Mouse (Mus musculus) erythroblast, adult 5-6 weeks (primary cell): ENCODE measurements around the gene Rhbg. TPM values are rescaled to one million over a fixed set of nuclear protein-coding genes. Genes with fewer than 3 reads are reported as not detected.

Source experiments
- ATAC-seq: replicated peaks from 2 replicates; pipeline ENCODE4 v1.8.0; 2016; ENCODE audit warnings: moderate number of reproducible peaks, mild to moderate bottlenecking, moderate TSS enrichment, inconsistent platforms; ENCODE audit not compliant: poor library complexity, low FRiP score, severe bottlenecking
- total RNA-seq, 2 experiments: library from RNA; stranded (forward) in 1 of 2; stranded (reverse) in 1 of 2; fragments of 150-400 nt in 1 of 2; fragments of 200-764, 138-1000 nt in 1 of 2; gene quantifications; 2 replicates each; pipeline versions ENCODE4 v1.2.3 to v1.2.4; 2015 to 2017; ENCODE audit warnings: low replicate concordance in 2 of 2

Rhbg gene
- total RNA-seq, 2 experiments from 2014 or later: not detected

- ATAC-seq: no peak
Measured at GRCm38 (mm10) chr3:88231061-88231641, 23.4 kb downstream of the Rhbg start.

DNA sequence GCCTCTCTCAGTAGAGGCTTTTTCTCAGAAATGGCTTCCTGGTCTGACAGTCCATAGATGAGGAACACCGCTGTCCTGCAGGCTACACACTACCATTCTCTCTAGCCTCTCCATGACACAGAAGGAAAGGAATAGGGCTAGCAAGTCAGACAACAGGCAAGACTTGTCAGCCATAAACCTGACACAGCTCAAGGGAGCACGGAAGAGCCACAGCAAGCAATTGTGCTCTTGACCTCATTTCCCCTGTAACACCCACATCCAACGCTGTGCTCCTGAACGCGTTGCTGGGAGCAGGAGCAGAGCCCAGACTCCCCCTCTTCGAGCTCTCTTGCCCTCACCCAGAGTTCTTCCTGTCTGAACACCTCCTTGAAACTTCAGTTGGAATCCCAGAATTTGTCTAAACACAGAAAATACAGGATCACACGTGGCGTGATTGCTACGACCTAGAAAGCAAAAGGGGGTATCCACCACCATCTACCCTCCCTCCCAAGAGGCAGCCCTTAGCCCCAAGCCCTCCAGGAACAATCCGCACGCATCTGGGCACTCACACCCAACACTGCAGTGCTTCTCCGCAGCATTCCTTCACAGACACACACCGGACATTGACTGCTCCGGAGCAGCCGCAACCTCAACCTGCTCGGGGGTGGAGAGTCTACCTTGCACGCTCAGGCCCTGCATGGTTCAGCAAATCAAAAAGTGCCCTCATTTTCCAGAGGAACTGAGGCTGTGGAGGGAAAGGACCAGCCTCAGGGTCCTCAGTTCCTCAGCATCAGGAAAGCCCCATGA lies 24.1 kb downstream of the Rhbg start:
- no peak for ATAC-seq

GRCm38 (mm10) chr3:88229526-88229925 lies 25.0 kb downstream of the Rhbg start:
- ATAC-seq: no peak

- ATAC-seq: no peak
Measured at GRCm38 (mm10) chr3:88228906-88229305, 25.6 kb downstream of the Rhbg start.

DNA sequence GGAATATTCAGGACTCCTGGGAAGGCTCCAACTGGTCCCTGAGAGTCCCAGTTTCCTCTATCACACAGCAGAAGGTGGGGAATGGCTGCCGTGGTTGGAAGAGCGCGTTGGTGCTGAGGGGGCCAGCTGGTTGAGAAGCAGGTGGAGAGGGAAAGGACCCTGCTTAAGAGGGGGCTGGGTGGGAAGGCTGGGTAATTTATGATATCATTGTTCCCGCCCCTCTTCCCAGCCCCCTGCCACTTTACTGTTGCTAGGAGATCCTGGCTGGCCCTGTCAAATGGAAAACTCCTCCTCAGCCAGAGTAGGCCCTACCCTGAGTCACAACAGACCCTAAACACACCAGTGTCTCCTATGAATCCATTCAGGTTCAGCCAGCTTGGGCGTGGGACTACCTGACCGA lies 26.5 kb downstream of the Rhbg start:
- no peak for ATAC-seq

GRCm38 (mm10) chr3:88227260-88227659 lies 27.2 kb downstream of the Rhbg start:
- ATAC-seq: no peak

GRCm38 (mm10) chr3:88226101-88226845 lies 28.2 kb downstream of the Rhbg start:
- no peak for ATAC-seq

DNA sequence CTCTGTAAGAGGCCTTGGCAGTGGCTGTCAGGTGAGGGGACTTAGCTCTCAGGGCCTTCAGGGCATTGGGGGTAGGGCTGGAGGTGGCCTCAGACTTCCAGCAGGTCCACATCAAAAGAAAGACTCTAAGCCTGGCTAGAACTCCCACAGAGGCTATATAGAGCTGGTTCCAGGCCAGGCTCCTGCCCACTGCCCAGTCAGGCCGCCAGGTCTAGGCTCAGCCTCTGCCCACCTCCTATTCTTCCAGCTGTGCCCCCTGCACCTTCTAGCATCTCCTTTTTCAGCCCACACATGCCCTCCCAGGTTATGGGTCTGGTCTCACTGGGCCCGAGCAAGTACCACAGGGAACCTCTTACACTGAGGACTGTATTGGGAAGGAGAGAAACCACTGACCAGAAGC lies 29.6 kb downstream of the Rhbg start:
- ATAC-seq: no peak

DNA sequence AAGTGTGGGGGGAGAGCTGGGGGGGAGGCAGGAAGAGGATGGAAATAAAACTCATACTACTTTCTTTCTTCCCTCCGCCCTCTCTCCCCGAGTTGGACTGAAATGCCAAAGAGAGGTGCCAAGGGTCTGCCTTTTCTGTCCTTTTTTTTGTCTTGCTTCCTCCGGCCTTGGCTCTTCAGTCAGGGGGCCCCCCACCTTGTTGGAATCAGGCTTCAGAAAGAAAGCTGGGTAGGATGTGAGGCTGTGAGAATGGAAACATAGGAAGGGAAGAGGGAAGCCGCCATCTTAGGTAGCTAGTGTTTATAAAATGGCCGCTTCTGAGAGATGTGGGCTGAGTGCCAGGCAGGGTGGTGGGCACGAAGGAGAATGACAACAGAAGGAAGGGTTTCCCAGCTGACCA lies 32.1 kb downstream of the Rhbg start:
- ATAC-seq: no peak

- 0 out of 2 replicates have a peak, but pooled peaks have one; percentile 31 for ATAC-seq
Measured at GRCm38 (mm10) chr3:88221519-88222390, 32.8 kb downstream of the Rhbg start.

DNA sequence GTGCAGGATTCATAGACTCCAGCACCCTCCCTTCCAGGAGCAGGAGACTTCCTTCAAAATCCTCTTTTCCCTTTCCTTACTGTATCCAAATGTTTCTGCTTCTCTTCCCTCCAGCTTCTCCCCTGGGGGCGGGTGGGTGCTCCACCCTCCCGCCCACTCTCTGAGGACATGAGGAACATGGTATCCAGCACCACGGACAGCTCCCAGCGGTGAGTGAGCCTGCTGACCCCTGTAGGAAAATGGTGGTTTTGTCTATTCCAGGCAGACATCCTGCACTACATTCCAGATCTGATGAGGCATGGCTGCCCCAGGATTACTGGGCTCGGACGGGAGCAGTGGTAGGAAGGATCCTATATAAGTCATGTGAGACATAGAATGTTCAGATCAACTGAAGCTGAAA lies 33.7 kb downstream of the Rhbg start:
- ATAC-seq: no peak

DNA sequence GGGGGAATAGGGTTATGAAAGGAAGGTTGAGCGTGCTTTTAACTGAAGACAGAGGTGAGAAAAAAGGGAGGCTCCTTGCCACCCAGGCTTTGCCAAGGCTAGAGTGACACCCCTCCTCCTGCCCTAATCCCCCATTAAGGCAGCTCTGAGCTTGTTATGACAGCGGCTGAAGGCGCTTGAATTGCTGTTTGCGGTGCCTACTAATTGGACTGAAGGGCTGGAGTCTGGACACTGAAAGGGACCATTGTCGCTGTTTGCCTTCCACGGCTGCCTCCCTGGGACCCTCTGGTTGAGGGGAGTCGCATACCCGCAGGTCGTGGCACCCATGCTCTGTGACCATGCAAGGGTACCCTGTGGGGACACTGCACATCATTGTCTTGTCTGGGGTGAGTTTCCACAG lies 34.6 kb downstream of the Rhbg start:
- ATAC-seq: no peak

DNA sequence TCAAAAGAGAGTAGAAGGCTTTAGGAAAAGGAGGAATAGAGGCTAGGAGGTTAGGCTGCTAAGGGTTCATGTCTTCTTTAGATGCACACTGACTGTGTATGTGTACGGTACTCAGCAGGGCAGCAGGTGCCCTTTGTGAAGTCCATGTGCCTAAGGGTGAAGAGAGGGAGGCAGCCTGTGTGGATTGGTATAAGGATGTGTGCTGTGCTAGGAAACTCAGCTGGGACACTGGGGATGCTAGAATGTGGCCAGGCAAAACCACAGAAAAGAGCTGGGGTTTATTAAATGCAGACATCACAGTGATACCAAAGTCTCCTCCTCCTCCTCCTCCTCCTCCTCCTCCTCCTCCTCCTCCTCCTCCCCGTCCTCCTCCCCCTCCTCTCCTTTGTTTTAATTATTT lies 36.8 kb downstream of the Rhbg start:
- no peak for ATAC-seq

DNA sequence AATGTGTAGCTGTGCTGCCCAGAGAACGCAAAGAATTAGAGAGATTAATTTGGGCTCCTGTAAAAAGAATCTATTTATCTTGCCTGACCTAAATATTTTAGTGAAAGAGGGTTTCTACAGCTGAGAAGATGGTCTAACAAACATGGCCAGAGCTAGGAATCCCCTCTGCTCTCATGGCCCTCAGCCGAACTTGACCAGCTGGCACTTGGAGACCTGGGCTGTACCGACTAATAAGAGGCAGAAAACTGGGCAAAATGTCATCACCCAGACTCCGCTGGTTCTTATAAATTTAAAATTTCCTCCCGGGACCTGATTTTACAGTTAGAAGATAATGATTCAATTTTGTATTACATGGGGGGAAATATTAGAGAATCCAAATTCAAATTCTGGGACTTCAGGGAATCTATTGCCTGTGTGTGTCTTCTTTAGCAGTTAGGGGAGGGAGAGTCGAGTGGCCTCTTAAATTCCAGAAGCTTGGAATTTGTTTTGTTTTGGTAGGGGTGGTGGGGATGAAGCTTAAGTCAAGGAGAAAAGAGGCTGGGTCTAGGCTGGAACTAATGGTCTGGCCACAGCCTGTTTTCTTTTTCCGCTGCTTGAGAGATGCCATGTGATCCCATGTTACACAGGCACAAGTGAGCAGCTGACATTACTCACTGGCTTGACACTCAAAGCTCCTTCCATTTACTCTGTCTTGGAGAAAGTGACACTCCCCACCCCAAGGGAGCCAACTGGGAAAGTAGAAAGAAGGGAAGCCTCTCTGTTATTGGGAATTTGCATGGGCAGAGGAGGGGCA lies 37.8 kb downstream of the Rhbg start:
- ATAC-seq: no peak

DNA sequence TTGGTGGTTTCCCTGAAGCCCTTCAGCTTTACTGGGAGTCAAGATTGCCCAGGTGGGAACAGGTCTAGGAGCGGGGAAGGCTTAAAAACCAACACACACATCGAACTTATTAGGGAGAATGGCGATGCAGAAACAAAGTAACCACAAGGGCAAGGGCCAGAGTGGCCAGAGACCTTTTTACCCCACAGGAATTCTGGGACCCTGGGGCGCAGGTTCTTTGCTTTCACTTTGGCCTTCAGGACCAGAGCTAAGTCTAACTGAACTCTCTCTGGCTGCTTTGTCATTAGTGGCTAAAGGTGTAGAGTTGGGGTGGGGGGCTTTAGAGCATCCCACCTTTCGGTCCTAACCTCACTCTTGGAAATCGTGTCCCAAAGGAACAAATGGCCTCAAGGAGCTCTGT lies 38.4 kb downstream of the Rhbg start:
- no peak for ATAC-seq

DNA sequence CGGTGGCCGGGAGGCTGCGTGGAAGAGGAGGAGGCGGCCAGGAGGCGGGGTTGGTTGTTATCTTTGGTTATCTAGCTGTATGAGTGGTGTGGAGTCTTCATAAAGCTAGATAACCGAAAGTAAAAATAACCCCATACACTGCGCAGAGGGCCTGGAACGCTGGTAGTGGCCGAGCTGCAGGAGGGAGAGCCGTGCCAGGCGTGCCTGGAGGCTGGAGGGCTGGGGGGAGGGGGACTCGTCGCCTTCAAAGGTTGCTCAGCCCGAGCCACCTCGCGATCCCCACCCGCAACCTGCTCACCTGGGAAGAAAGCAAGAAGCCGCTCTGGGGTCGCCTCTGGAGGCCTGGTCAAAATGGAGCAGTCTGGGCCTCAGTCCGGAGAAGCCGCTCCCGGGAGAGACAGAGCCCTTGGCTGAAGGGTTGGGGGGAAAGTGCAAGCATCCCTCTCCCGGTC lies 38.9 kb downstream of the Rhbg start:
- no peak for ATAC-seq

DNA sequence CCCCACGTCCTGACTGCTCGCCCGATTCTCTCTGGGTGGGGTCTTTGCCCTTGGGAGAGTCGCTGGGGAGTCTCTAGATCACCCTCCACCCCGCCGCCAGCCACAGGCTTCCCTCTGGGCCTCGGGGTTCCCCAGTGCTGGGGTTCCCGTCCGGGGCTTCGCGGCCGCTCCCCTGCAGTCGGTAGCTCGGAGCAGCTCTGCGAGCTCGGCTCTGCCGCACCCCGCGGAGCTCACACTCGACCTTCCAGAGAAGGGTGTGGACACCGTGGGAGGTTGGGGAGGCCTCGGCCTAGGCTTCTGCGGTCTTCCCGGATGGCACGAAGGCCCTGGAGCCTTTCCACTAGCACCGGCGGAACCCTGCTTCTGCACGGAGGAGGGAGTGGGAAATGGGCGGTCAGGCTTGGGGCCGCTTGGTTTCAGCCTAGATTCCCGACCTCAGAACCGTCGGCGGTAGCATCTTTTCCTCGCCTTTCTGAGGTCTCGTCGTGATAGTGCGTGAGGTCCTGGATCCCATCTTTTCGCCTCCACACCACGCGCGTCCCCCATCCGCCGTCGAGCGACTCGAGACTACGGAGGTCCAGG lies 39.4 kb downstream of the Rhbg start:
- no peak for ATAC-seq

GRCm38 (mm10) chr3:88214197-88214938 lies 40.1 kb downstream of the Rhbg start:
- ATAC-seq: no peak
